Mouse (Mus musculus) heart, embryonic 11.5 days (tissue): ENCODE measurements around the gene Zfp414. TPM values are rescaled to one million over a fixed set of nuclear protein-coding genes. Genes with fewer than 3 reads are reported as not detected.
"Not testable (repeated sequence)": the region's sequence is repeated elsewhere in the genome, so short reads cannot be mapped to it uniquely, and the experiment has no call there.

Source experiments
- ATAC-seq: fragments of 200-750 bp; cut with Nextera tagmentation; replicated peaks from 2 replicates; pipeline ENCODE4 v1.8.0; 2017; ENCODE audit warnings: moderate library complexity; ENCODE audit not compliant: insufficient number of reproducible peaks, low FRiP score, low TSS enrichment
- H3K27ac ChIP-seq: fragments of 300-500 bp; sonication (generic); 2 replicates; pipeline ENCODE4 v1.5.1; 2014; ENCODE audit warnings: mild to moderate bottlenecking, low read depth, low read length
- H3K27me3 ChIP-seq: fragments of 300-500 bp; sonication (generic); 2 replicates; pipeline ENCODE4 v1.6.1; 2014; ENCODE audit warnings: mild to moderate bottlenecking, low read length, mixed read lengths; ENCODE audit not compliant: control insufficient read depth, insufficient read depth
- H3K36me3 ChIP-seq: fragments of 300-500 bp; sonication (generic); 2 replicates; pipeline ENCODE4 v1.6.1; 2014; ENCODE audit warnings: mild to moderate bottlenecking, low read length, moderate library complexity, mixed read lengths; ENCODE audit not compliant: control insufficient read depth, insufficient read depth
- H3K4me1 ChIP-seq: fragments of 300-500 bp; sonication (generic); 2 replicates; pipeline ENCODE4 v1.6.1; 2014; ENCODE audit warnings: low read length; ENCODE audit not compliant: control insufficient read depth, insufficient read depth
- H3K4me2 ChIP-seq: fragments of 300-500 bp; sonication (generic); 2 replicates; pipeline ENCODE4 v1.6.1; 2014; ENCODE audit warnings: mild to moderate bottlenecking, moderate library complexity
- H3K4me3 ChIP-seq: fragments of 300-500 bp; sonication (generic); 2 replicates; pipeline ENCODE4 v1.5.1; 2014; ENCODE audit warnings: low read depth, low read length
- H3K9ac ChIP-seq: fragments of 300-500 bp; sonication (generic); 2 replicates; pipeline ENCODE4 v1.6.1; 2014; ENCODE audit warnings: mild to moderate bottlenecking, low read depth, low read length, moderate library complexity
- H3K9me3 ChIP-seq: fragments of 300-500 bp; sonication (generic); replicated peaks from 2 replicates; pipeline ENCODE4 v1.6.1; 2016; ENCODE audit warnings: low read length; ENCODE audit not compliant: control insufficient read depth
- WGBS: fragments of 180-500 bp; shearing (Covaris S2); extraction: QIAGEN DNeasy Blood & Tissue Kit; methylation state at CpG from one replicate; pipeline ENCODE4 v1.1.7; 2014; ENCODE audit not compliant: insufficient replicate concordance; 5-methylcytosine and 5-hydroxymethylcytosine counted together
- polyA plus RNA-seq: library from polyadenylated mRNA; unstranded; fragments of >200 nt; fragmentation: Nextera tagmentation; extraction: Ambion mirVana; gene quantifications from 2 replicates; pipeline ENCODE4 v1.2.1, GENCODE M21; 2014

Zfp414 gene
- polyA plus RNA-seq, 1 experiment from 2014 or later, result 59.9 TPM

- Histone ChIP-seq H3K4me3 (no peak overlapping the region), H3K27ac (no peak overlapping the region), H3K27me3 (no peaks in the 10 kb centered on the region)
These were observed 21.6 kb upstream of the Zfp414 start for GRCm38 (mm10) chr17:33607273-33607672.

GRCm38 (mm10) chr17:33610548-33610947, 18.3 kb upstream of the Zfp414 start:
- WGBS, result 85% methylated on average over 7 of the region's 7 CpGs
- no peak for ATAC-seq

More at GRCm38 (mm10) chr17:33607273-33607672, 21.6 kb upstream of the Zfp414 start:
- Histone ChIP-seq H3K9me3 (no peaks in the 10 kb centered on the region), H3K36me3 (no peaks in the 10 kb centered on the region), H3K9ac (no peak overlapping the region), H3K4me2 (no peak overlapping the region), H3K4me1 (no peaks in the 10 kb centered on the region)
- ATAC-seq, result no peak
- 45% methylated on average over 2 of the region's 2 CpGs for WGBS

GRCm38 (mm10) chr17:33613726-33614125, 15.2 kb upstream of the Zfp414 start:
- H3K4me3 ChIP-seq, H3K4me1 ChIP-seq, H3K27me3 ChIP-seq, H3K36me3 ChIP-seq, H3K27ac ChIP-seq, ATAC-seq, H3K4me2 ChIP-seq, H3K9ac ChIP-seq, H3K9me3 ChIP-seq: not testable (repeated sequence)
- WGBS, result 68% methylated on average over 5 of the region's 5 CpGs

More at GRCm38 (mm10) chr17:33610548-33610947, 18.3 kb upstream of the Zfp414 start:
- Histone ChIP-seq H3K36me3 (no peaks in the 10 kb centered on the region), H3K27me3 (no peaks in the 10 kb centered on the region), H3K9me3 (no peaks in the 10 kb centered on the region), H3K4me2 (no peak overlapping the region), H3K4me3 (no peak overlapping the region), H3K9ac (no peak overlapping the region), H3K4me1 (no peaks in the 10 kb centered on the region), H3K27ac (no peak overlapping the region)

- Histone ChIP-seq H3K9ac (no peak overlapping the region), H3K27ac (no peak overlapping the region), H3K27me3 (no peaks in the 10 kb centered on the region), H3K9me3 (no peaks in the 10 kb centered on the region), H3K4me2 (no peak overlapping the region), H3K36me3 (no peaks in the 10 kb centered on the region; the same call in 1 of the 2 replicates), H3K4me1 (peaks cover 17% of the 10 kb centered on the region), H3K4me3 (no peak overlapping the region)
- 74% methylated on average over 3 of the region's 3 CpGs for WGBS
- ATAC-seq, result no peak
These were observed 1.6 kb upstream of the Zfp414 start for GRCm38 (mm10) chr17:33627281-33627680.

GRCm38 (mm10) chr17:33629487-33630125, 716 bp downstream of the Zfp414 start:
- no peaks in the 10 kb centered on the region for H3K27me3 ChIP-seq
- H3K27ac ChIP-seq, result peak overlapping the region; percentile 99
- WGBS, result 51% methylated on average over 12 of the region's 12 CpGs
- peaks cover 17% of the 10 kb centered on the region for H3K4me1 ChIP-seq
- no peaks in the 10 kb centered on the region for H3K9me3 ChIP-seq
- peak overlapping the region; percentile 95 for H3K9ac ChIP-seq
- H3K4me3 ChIP-seq, result peak overlapping the region; percentile 74
- H3K36me3 ChIP-seq, result no peaks in the 10 kb centered on the region; the same call in 1 of the 2 replicates
- ATAC-seq, result peak; percentile 8; the same call in 1 of the 2 replicates
- H3K4me2 ChIP-seq, result peak overlapping the region; percentile 87

GRCm38 (mm10) chr17:33630171-33630895, 1.4 kb downstream of the Zfp414 start:
- no peak overlapping the region for H3K27ac ChIP-seq
- H3K9ac ChIP-seq, result 0 out of 2 replicates have a peak overlapping the region, but pooled peaks have one; percentile 10
- no peaks in the 10 kb centered on the region for H3K9me3 ChIP-seq
- ATAC-seq, result no peak
- H3K4me2 ChIP-seq, result peak overlapping the region; percentile 87
- H3K36me3 ChIP-seq, result no peaks in the 10 kb centered on the region; the same call in 1 of the 2 replicates
- H3K4me3 ChIP-seq, result peak overlapping the region; percentile 74
- WGBS, result 75% methylated on average over 13 of the region's 13 CpGs
- H3K4me1 ChIP-seq, result peaks cover 17% of the 10 kb centered on the region
- no peaks in the 10 kb centered on the region for H3K27me3 ChIP-seq

GRCm38 (mm10) chr17:33631236-33631635, 2.3 kb downstream of the Zfp414 start:
- Histone ChIP-seq H3K27me3 (no peaks in the 10 kb centered on the region), H3K4me3 (no peak overlapping the region), H3K27ac (no peak overlapping the region), H3K4me2 (no peak overlapping the region), H3K36me3 (no peaks in the 10 kb centered on the region; the same call in 1 of the 2 replicates), H3K4me1 (peaks cover 17% of the 10 kb centered on the region), H3K9me3 (no peaks in the 10 kb centered on the region), H3K9ac (no peak overlapping the region)
- no peak for ATAC-seq
- WGBS, result 94% methylated on average over 9 of the region's 9 CpGs

GRCm38 (mm10) chr17:33631796-33632195, 2.9 kb downstream of the Zfp414 start:
- WGBS, result 82% methylated on average over 5 of the region's 5 CpGs
- no peak overlapping the region for H3K4me3 ChIP-seq
- no peaks in the 10 kb centered on the region for H3K9me3 ChIP-seq
- no peaks in the 10 kb centered on the region; the same call in 1 of the 2 replicates for H3K36me3 ChIP-seq
- no peaks in the 10 kb centered on the region for H3K27me3 ChIP-seq
- H3K4me1 ChIP-seq, result peaks cover 17% of the 10 kb centered on the region
- no peak overlapping the region for H3K27ac ChIP-seq
- ATAC-seq, result no peak
- H3K4me2 ChIP-seq, result no peak overlapping the region
- no peak overlapping the region for H3K9ac ChIP-seq
